Mouse (Mus musculus) heart, embryonic 12.5 days (tissue): ENCODE data around the gene Brip1. TPM values are rescaled to one million over a fixed set of nuclear protein-coding genes. Genes with fewer than 3 reads are reported as not detected.

Experiments used
- ATAC-seq: fragments of 200-750 bp; cut with Nextera tagmentation; 2 replicates; pipeline ENCODE4 v1.8.0; 2017; ENCODE audit warnings: moderate TSS enrichment, moderate library complexity; ENCODE audit not compliant: insufficient number of reproducible peaks, low FRiP score
- H3K27ac ChIP-seq: fragments of 300-500 bp; sonication (generic); 2 replicates; pipeline ENCODE4 v1.5.1; 2016; ENCODE audit warnings: mild to moderate bottlenecking, moderate library complexity; ENCODE audit not compliant: poor library complexity, severe bottlenecking
- H3K27me3 ChIP-seq: fragments of 300-500 bp; sonication (generic); replicated peaks from 2 replicates; pipeline ENCODE4 v1.6.1; 2016; ENCODE audit warnings: mild to moderate bottlenecking, moderate library complexity
- H3K36me3 ChIP-seq: fragments of 300-500 bp; sonication (generic); 2 replicates; pipeline ENCODE4 v1.6.1; 2016; ENCODE audit warnings: mild to moderate bottlenecking, moderate library complexity
- H3K4me1 ChIP-seq: fragments of 300-500 bp; sonication (generic); replicated peaks from 2 replicates; pipeline ENCODE4 v1.6.1; 2016; ENCODE audit warnings: mild to moderate bottlenecking
- H3K4me2 ChIP-seq: fragments of 300-500 bp; sonication (generic); 2 replicates; pipeline ENCODE4 v1.6.1; 2016; ENCODE audit warnings: mild to moderate bottlenecking, moderate library complexity
- H3K4me3 ChIP-seq: fragments of 300-500 bp; sonication (generic); 2 replicates; pipeline ENCODE4 v1.5.1; 2016; ENCODE audit warnings: mild to moderate bottlenecking
- H3K9ac ChIP-seq: fragments of 300-500 bp; sonication (generic); 2 replicates; pipeline ENCODE4 v1.6.1; 2016; ENCODE audit warnings: mild to moderate bottlenecking, moderate library complexity
- H3K9me3 ChIP-seq: fragments of 300-500 bp; sonication (generic); replicated peaks from 2 replicates; pipeline ENCODE4 v1.6.1; 2016; ENCODE audit warnings: mild to moderate bottlenecking, moderate library complexity
- WGBS: fragments of 180-500 bp; shearing (Covaris S2); methylation state at CpG from one replicate; pipeline ENCODE4 v1.1.7; 2016; 5-methylcytosine and 5-hydroxymethylcytosine counted together
- polyA plus RNA-seq: library from polyadenylated mRNA; unstranded; fragments of >200 nt; fragmentation: Nextera tagmentation; extraction: Ambion mirVana; gene quantifications from 2 replicates; pipeline ENCODE4 v1.2.1, GENCODE M21; 2016

The Brip1 gene
- polyA plus RNA-seq, result 5.2 and 5.8 TPM in 2 replicates

- Histone ChIP-seq H3K9ac (peak within 1 kb of the TSS; percentile 88), H3K27ac (peak within 1 kb of the TSS; percentile 76), H3K27me3 (no peaks in the 10 kb centered on the region), H3K9me3 (no peaks in the 10 kb centered on the region), H3K4me2 (peak within 1 kb of the TSS; percentile 82), H3K4me3 (peak within 1 kb of the TSS; percentile 93), H3K36me3 (peaks cover 39% of the 10 kb centered on the region), H3K4me1 (peaks cover 11% of the 10 kb centered on the region)
- peak; percentile 98 for ATAC-seq
- WGBS, result under 1% methylated on average over 60 of the region's 60 CpGs
These were observed at the start of gene Brip1 for GRCm38 (mm10) chr11:86201037-86201786. Gene Brip1, minus strand, starts transcription at chr11:86201193.

- H3K9me3 ChIP-seq, result no peaks in the 10 kb centered on the region
- 88% methylated on average over 4 of the region's 4 CpGs for WGBS
- H3K4me1 ChIP-seq, result no peaks in the 10 kb centered on the region
- peaks cover 44% of the 10 kb centered on the region for H3K36me3 ChIP-seq
- no peak overlapping the region for H3K9ac ChIP-seq
- no peak overlapping the region for H3K4me2 ChIP-seq
- no peak overlapping the region for H3K27ac ChIP-seq
- ATAC-seq, result no peak
- no peak overlapping the region for H3K4me3 ChIP-seq
- H3K27me3 ChIP-seq, result no peaks in the 10 kb centered on the region
These were observed 31.5 kb upstream of the Brip1 start for GRCm38 (mm10) chr11:86232446-86232845.

GRCm38 (mm10) chr11:86231781-86232350 is 30.9 kb upstream of the Brip1 start:
- no peaks in the 10 kb centered on the region for H3K9me3 ChIP-seq
- H3K9ac ChIP-seq, result no peak overlapping the region
- no peak overlapping the region for H3K27ac ChIP-seq
- ATAC-seq, result no peak
- H3K4me1 ChIP-seq, result no peaks in the 10 kb centered on the region
- 93% methylated on average over 13 of the region's 13 CpGs for WGBS
- H3K4me3 ChIP-seq, result no peak overlapping the region
- H3K4me2 ChIP-seq, result no peak overlapping the region
- no peaks in the 10 kb centered on the region for H3K27me3 ChIP-seq
- peaks cover 45% of the 10 kb centered on the region for H3K36me3 ChIP-seq

GRCm38 (mm10) chr11:86226646-86227180 is 25.7 kb upstream of the Brip1 start:
- H3K4me3 ChIP-seq, result no peak overlapping the region
- no peaks in the 10 kb centered on the region for H3K4me1 ChIP-seq
- no peak for ATAC-seq
- no peak overlapping the region for H3K27ac ChIP-seq
- WGBS, result 83% methylated on average over 8 of the region's 8 CpGs
- no peak overlapping the region for H3K9ac ChIP-seq
- no peak overlapping the region for H3K4me2 ChIP-seq
- peaks cover 52% of the 10 kb centered on the region for H3K36me3 ChIP-seq
- no peaks in the 10 kb centered on the region for H3K9me3 ChIP-seq
- H3K27me3 ChIP-seq, result no peaks in the 10 kb centered on the region

GRCm38 (mm10) chr11:86225761-86226160 is 24.8 kb upstream of the Brip1 start:
- Histone ChIP-seq H3K36me3 (peaks cover 47% of the 10 kb centered on the region), H3K4me1 (no peaks in the 10 kb centered on the region), H3K9ac (no peak overlapping the region), H3K27ac (no peak overlapping the region), H3K9me3 (no peaks in the 10 kb centered on the region), H3K4me2 (no peak overlapping the region), H3K4me3 (no peak overlapping the region), H3K27me3 (no peaks in the 10 kb centered on the region)
- 86% methylated on average over 4 of the region's 4 CpGs for WGBS
- ATAC-seq, result no peak

- 79% methylated on average over 1 of the region's 1 CpGs for WGBS
These were observed 10.8 kb upstream of the Brip1 start for GRCm38 (mm10) chr11:86211803-86212202.

GRCm38 (mm10) chr11:86209123-86209522 is 8.1 kb upstream of the Brip1 start:
- H3K36me3 ChIP-seq, result peaks cover 63% of the 10 kb centered on the region
- no peak for ATAC-seq

More at GRCm38 (mm10) chr11:86211803-86212202, 10.8 kb upstream of the Brip1 start:
- no peak overlapping the region for H3K27ac ChIP-seq
- H3K4me3 ChIP-seq, result no peak overlapping the region
- no peak for ATAC-seq
- no peak overlapping the region for H3K9ac ChIP-seq
- no peak overlapping the region for H3K4me2 ChIP-seq
- H3K27me3 ChIP-seq, result no peaks in the 10 kb centered on the region
- H3K4me1 ChIP-seq, result no peaks in the 10 kb centered on the region
- no peaks in the 10 kb centered on the region for H3K9me3 ChIP-seq
- peaks cover 56% of the 10 kb centered on the region for H3K36me3 ChIP-seq

GRCm38 (mm10) chr11:86205876-86206275 is 4.9 kb upstream of the Brip1 start:
- Histone ChIP-seq H3K4me3 (no peak overlapping the region), H3K4me1 (peaks cover 9% of the 10 kb centered on the region), H3K36me3 (peaks cover 68% of the 10 kb centered on the region), H3K9ac (no peak overlapping the region), H3K27me3 (no peaks in the 10 kb centered on the region), H3K4me2 (no peak overlapping the region), H3K27ac (no peak overlapping the region), H3K9me3 (no peaks in the 10 kb centered on the region)
- ATAC-seq, result no peak
- WGBS, result 97% methylated on average over 4 of the region's 4 CpGs

More at GRCm38 (mm10) chr11:86209123-86209522, 8.1 kb upstream of the Brip1 start:
- no peak overlapping the region for H3K4me2 ChIP-seq
- WGBS, result 89% methylated on average over 2 of the region's 2 CpGs
- no peaks in the 10 kb centered on the region for H3K9me3 ChIP-seq
- no peak overlapping the region for H3K4me3 ChIP-seq
- H3K4me1 ChIP-seq, result no peaks in the 10 kb centered on the region
- no peaks in the 10 kb centered on the region for H3K27me3 ChIP-seq
- H3K27ac ChIP-seq, result no peak overlapping the region
- H3K9ac ChIP-seq, result no peak overlapping the region

- Histone ChIP-seq H3K36me3 (peaks cover 68% of the 10 kb centered on the region), H3K9me3 (no peaks in the 10 kb centered on the region)
- WGBS, result 97% methylated on average over 5 of the region's 5 CpGs
These were observed 4.0 kb upstream of the Brip1 start for GRCm38 (mm10) chr11:86205031-86205430.

GRCm38 (mm10) chr11:86201901-86202675 is 1.1 kb upstream of the Brip1 start:
- Histone ChIP-seq H3K4me1 (peaks cover 11% of the 10 kb centered on the region), H3K27ac (peak overlapping the region; percentile 76), H3K36me3 (peaks cover 48% of the 10 kb centered on the region), H3K27me3 (no peaks in the 10 kb centered on the region), H3K4me2 (peak overlapping the region; percentile 82), H3K9ac (peak overlapping the region; percentile 88), H3K4me3 (peak overlapping the region; percentile 93), H3K9me3 (no peaks in the 10 kb centered on the region)
- WGBS, result 50% methylated on average over 16 of the region's 16 CpGs
- no peak for ATAC-seq

More at GRCm38 (mm10) chr11:86205031-86205430, 4.0 kb upstream of the Brip1 start:
- no peak overlapping the region for H3K27ac ChIP-seq
- peaks cover 11% of the 10 kb centered on the region for H3K4me1 ChIP-seq
- H3K9ac ChIP-seq, result no peak overlapping the region
- H3K4me3 ChIP-seq, result no peak overlapping the region
- ATAC-seq, result no peak
- H3K4me2 ChIP-seq, result no peak overlapping the region
- H3K27me3 ChIP-seq, result no peaks in the 10 kb centered on the region
